Mouse (Mus musculus) hindbrain, embryonic 16.5 days (tissue): ENCODE measurements at regions not wholly inside any gene's neighbourhood (a gene's known extent, or its start where the extent isn't known, plus 50 kb on each side); places are given as distances from the start of the nearest gene placed in this dataset.

Source experiments
- ATAC-seq: fragments of 200-750 bp; cut with Nextera tagmentation; 2 replicates; pipeline ENCODE4 v1.8.0; 2017; ENCODE audit warnings: moderate TSS enrichment, moderate library complexity
- H3K27ac ChIP-seq: fragments of 300-500 bp; sonication (generic); 2 replicates; pipeline ENCODE4 v1.5.1; 2014; ENCODE audit warnings: low read depth, mild to moderate bottlenecking, control low read depth, low read length, moderate library complexity
- H3K27me3 ChIP-seq: fragments of 300-500 bp; sonication (generic); replicated peaks from 2 replicates; pipeline ENCODE4 v1.6.1; 2014; ENCODE audit warnings: low read length; ENCODE audit not compliant: control insufficient read depth, insufficient read depth
- H3K36me3 ChIP-seq: fragments of 300-500 bp; sonication (generic); 2 replicates; pipeline ENCODE4 v1.6.1; 2014; ENCODE audit warnings: mild to moderate bottlenecking, low read length, moderate library complexity, mixed read lengths; ENCODE audit not compliant: control insufficient read depth, insufficient read depth
- H3K4me1 ChIP-seq: fragments of 300-500 bp; sonication (generic); 2 replicates; pipeline ENCODE4 v1.6.1; 2014; ENCODE audit warnings: low read depth, low read length; ENCODE audit not compliant: control insufficient read depth, insufficient read depth
- H3K4me2 ChIP-seq: fragments of 300-500 bp; sonication (generic); 2 replicates; pipeline ENCODE4 v1.6.1; 2014; ENCODE audit warnings: mild to moderate bottlenecking, low read length, control low read depth, moderate library complexity
- H3K4me3 ChIP-seq: fragments of 300-500 bp; sonication (generic); 2 replicates; pipeline ENCODE4 v1.5.1; 2014; ENCODE audit warnings: mild to moderate bottlenecking, low read length, control low read depth, moderate library complexity
- H3K9ac ChIP-seq: fragments of 300-500 bp; sonication (generic); 2 replicates; pipeline ENCODE4 v1.6.1; 2014; ENCODE audit warnings: low read depth, mild to moderate bottlenecking, control low read depth, low read length, moderate library complexity
- H3K9me3 ChIP-seq: fragments of 300-500 bp; sonication (generic); 2 replicates; pipeline ENCODE4 v1.6.1; 2014; ENCODE audit warnings: mild to moderate bottlenecking, low read length, moderate library complexity; ENCODE audit not compliant: control insufficient read depth
- WGBS: fragments of 180-500 bp; shearing (Covaris S2); extraction: QIAGEN DNeasy Blood & Tissue Kit; methylation state at CpG from one replicate; pipeline ENCODE4 v1.1.7; 2014; 5-methylcytosine and 5-hydroxymethylcytosine counted together

DNA sequence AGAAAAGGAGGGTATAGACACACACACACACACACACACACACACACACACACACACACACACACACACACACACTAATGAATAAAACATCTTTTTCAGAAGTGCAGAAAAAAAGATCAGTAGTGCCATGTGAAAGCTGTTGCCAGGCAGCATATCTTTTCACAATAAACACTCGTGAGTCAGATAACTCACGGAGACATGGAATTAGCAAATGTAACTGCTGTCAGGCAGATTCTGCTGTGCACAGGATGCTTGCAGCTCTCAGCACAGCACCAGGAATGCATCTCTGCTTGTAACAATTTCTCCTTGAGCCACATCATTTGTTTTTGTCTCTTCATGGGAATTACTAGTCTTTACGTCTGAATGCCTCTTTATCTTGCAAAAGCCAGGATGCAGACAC lies 111.0 kb upstream of the Zic1 start:
- no peak overlapping the region for H3K27ac ChIP-seq
- H3K9me3 ChIP-seq: no peaks in the 10 kb centered on the region
- ATAC-seq: 0 out of 2 replicates have a peak, but pooled peaks have one; percentile 50
- H3K4me3 ChIP-seq: no peak overlapping the region
- WGBS: 17% methylated on average over 3 of the region's 3 CpGs
- H3K36me3 ChIP-seq: no peaks in the 10 kb centered on the region
- H3K9ac ChIP-seq: no peak overlapping the region; the same call in 1 of the 2 replicates
- H3K4me1 ChIP-seq: 0 out of 2 replicates have a peak, but pooled peaks cover 2% of the 10 kb centered on the region
- H3K4me2 ChIP-seq: no peak overlapping the region
- H3K27me3 ChIP-seq: no peaks in the 10 kb centered on the region

DNA sequence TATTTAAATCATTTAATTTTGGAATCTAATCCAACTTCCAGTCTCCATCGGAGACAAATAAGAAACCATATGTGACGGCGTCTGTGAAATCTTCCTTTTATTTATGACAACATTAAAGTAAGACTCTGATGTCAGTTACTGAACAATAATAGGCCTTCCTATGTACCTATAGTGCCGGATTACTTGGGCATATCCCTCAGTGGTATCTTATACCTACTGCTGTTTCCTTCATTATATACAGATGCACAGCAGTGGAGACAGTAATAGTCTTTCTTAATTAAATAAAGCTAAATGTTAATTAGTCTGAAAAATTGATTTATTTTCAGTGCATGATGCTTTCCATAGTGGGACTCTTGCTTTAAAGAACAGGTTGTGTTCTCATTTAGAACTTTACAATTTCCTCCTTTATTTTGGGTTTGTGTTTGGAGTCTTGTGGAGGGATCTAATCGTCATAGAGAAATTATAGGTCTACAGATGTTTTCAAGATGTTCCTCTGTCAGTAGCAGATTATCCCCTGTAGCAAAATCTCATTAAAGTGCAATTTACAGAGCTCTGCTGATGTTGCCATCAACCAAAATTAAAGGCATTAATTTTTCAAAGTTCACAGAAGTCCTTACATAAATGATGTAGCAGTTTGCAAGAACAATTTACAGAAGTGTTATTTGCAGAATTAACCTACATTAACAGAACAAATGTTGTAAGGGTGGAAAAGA lies 97.3 kb upstream of the Zic1 start:
- no peaks in the 10 kb centered on the region for H3K36me3 ChIP-seq
- 62% methylated on average over 5 of the region's 5 CpGs for WGBS

GRCm38 (mm10) chr9:91459921-91460320 lies 94.3 kb upstream of the Zic1 start:
- H3K4me2 ChIP-seq: no peak overlapping the region
- no peaks in the 10 kb centered on the region for H3K36me3 ChIP-seq
- H3K4me1 ChIP-seq: no peaks in the 10 kb centered on the region; the same call in 1 of the 2 replicates
- H3K4me3 ChIP-seq: no peak overlapping the region
- no peaks in the 10 kb centered on the region for H3K27me3 ChIP-seq
- no peak overlapping the region for H3K27ac ChIP-seq
- H3K9me3 ChIP-seq: no peaks in the 10 kb centered on the region
- no peak overlapping the region for H3K9ac ChIP-seq
- no peak for ATAC-seq
- WGBS: 41% methylated on average over 2 of the region's 2 CpGs

More for the DNA sequence above, 97.3 kb upstream of the Zic1 start:
- Histone ChIP-seq H3K4me3 (no peak overlapping the region), H3K27me3 (no peaks in the 10 kb centered on the region), H3K9me3 (no peaks in the 10 kb centered on the region), H3K9ac (no peak overlapping the region), H3K27ac (no peak overlapping the region), H3K4me1 (no peaks in the 10 kb centered on the region), H3K4me2 (no peak overlapping the region)
- ATAC-seq: peak; percentile 69; the same call in 1 of the 2 replicates

- H3K9me3 ChIP-seq: no peaks in the 10 kb centered on the region
- H3K9ac ChIP-seq: no peak overlapping the region
- no peak overlapping the region for H3K4me2 ChIP-seq
- no peaks in the 10 kb centered on the region for H3K27me3 ChIP-seq
- no peaks in the 10 kb centered on the region for H3K36me3 ChIP-seq
- ATAC-seq: no peak
- WGBS: 64% methylated on average over 5 of the region's 5 CpGs
- H3K27ac ChIP-seq: no peak overlapping the region
- H3K4me1 ChIP-seq: no peaks in the 10 kb centered on the region; the same call in 1 of the 2 replicates
- H3K4me3 ChIP-seq: no peak overlapping the region
Observed at GRCm38 (mm10) chr9:91456843-91457242, 91.2 kb upstream of the Zic1 start.

- WGBS: 50% methylated on average over 1 of the region's 1 CpGs
- Histone ChIP-seq H3K9me3 (no peaks in the 10 kb centered on the region), H3K4me1 (no peaks in the 10 kb centered on the region; the same call in 1 of the 2 replicates), H3K36me3 (no peaks in the 10 kb centered on the region), H3K27ac (no peak overlapping the region), H3K27me3 (no peaks in the 10 kb centered on the region), H3K9ac (no peak overlapping the region), H3K4me3 (no peak overlapping the region), H3K4me2 (no peak overlapping the region)
- peak; percentile 67 for ATAC-seq
Observed at GRCm38 (mm10) chr9:91456253-91456823, 90.7 kb upstream of the Zic1 start.

DNA sequence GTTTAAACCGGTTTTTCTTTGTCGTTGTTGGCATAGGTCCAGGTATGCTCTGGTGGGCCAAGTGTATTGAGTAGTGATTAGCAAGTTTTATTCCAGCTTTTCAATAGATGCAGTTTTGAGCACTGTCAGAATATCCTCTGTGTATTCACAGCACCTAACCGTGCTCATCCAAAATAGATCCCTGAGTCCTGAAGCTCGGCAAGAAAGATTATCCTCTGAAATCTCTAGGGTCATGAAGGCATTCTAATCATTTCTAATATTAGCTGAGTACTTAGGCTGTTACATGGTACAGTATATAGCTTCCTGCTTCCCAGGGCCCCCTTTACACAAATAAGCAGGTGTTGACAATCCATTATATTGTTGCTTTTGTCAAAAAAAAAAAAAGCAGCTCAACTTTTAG lies 73.5 kb upstream of the Zic1 start:
- Histone ChIP-seq H3K27me3 (no peaks in the 10 kb centered on the region), H3K27ac (no peak overlapping the region), H3K4me1 (no peaks in the 10 kb centered on the region), H3K9me3 (no peaks in the 10 kb centered on the region), H3K4me3 (no peak overlapping the region), H3K4me2 (no peak overlapping the region), H3K9ac (no peak overlapping the region), H3K36me3 (no peaks in the 10 kb centered on the region)
- no peak for ATAC-seq
- 57% methylated on average over 4 of the region's 4 CpGs for WGBS
